Mouse (Mus musculus) intestine, embryonic 14.5 days (tissue): ENCODE data around the gene Kcnmb3. TPM values are rescaled to one million over a fixed set of nuclear protein-coding genes. Genes with fewer than 3 reads are reported as not detected.
"Not testable (repeated sequence)": the region's sequence is repeated elsewhere in the genome, so short reads cannot be mapped to it uniquely, and the experiment has no call there.

Experiments used
- ATAC-seq: fragments of 200-750 bp; cut with Nextera tagmentation; replicated peaks from 2 replicates; pipeline ENCODE4 v1.8.0; 2017; ENCODE audit warnings: low read depth, moderate number of reproducible peaks, moderate TSS enrichment, moderate library complexity; ENCODE audit not compliant: low FRiP score, low TSS enrichment
- DNase-seq: peaks from one replicate; pipeline ENCODE4 v3.0.0-alpha.2; 2018; ENCODE audit warnings: low spot score
- H3K27ac ChIP-seq: fragments of 300-500 bp; sonication (generic); 2 replicates; pipeline ENCODE4 v1.5.1; 2014; ENCODE audit warnings: low read depth, mild to moderate bottlenecking, control low read depth
- H3K27me3 ChIP-seq: fragments of 300-500 bp; sonication (generic); replicated peaks from 2 replicates; pipeline ENCODE4 v1.6.1; 2014; ENCODE audit warnings: low read length, control low read depth; ENCODE audit not compliant: control insufficient read depth, insufficient read depth
- H3K36me3 ChIP-seq: fragments of 300-500 bp; sonication (generic); 2 replicates; pipeline ENCODE4 v1.6.1; 2014; ENCODE audit warnings: low read length, control low read depth; ENCODE audit not compliant: control insufficient read depth, insufficient read depth
- H3K4me1 ChIP-seq: fragments of 300-500 bp; sonication (generic); replicated peaks from 2 replicates; pipeline ENCODE4 v1.6.1; 2014; ENCODE audit warnings: low read length, control low read depth, mixed read lengths; ENCODE audit not compliant: control insufficient read depth, insufficient read depth
- H3K4me2 ChIP-seq: fragments of 300-500 bp; sonication (generic); 2 replicates; pipeline ENCODE4 v1.6.1; 2014; ENCODE audit warnings: low read length
- H3K4me3 ChIP-seq: fragments of 300-500 bp; sonication (generic); 2 replicates; pipeline ENCODE4 v1.5.1; 2014; ENCODE audit warnings: low read depth, low read length, control low read depth, mixed read lengths
- H3K9ac ChIP-seq: fragments of 300-500 bp; sonication (generic); 2 replicates; pipeline ENCODE4 v1.6.1; 2014; ENCODE audit warnings: mild to moderate bottlenecking, low read length
- H3K9me3 ChIP-seq: fragments of 300-500 bp; sonication (generic); 2 replicates; pipeline ENCODE4 v1.6.1; 2016; ENCODE audit warnings: low read length, control low read depth; ENCODE audit not compliant: control insufficient read depth
- WGBS: fragments of 180-500 bp; shearing (Covaris S2); extraction: QIAGEN DNeasy Blood & Tissue Kit; methylation state at CpG from one replicate; pipeline ENCODE4 v1.1.7; 2014; 5-methylcytosine and 5-hydroxymethylcytosine counted together
- polyA plus RNA-seq: library from polyadenylated mRNA; unstranded; fragments of >200 nt; fragmentation: Nextera tagmentation; extraction: Ambion mirVana; gene quantifications from 2 replicates; pipeline ENCODE4 v1.2.1, GENCODE M21; 2014

The Kcnmb3 gene
- polyA plus RNA-seq, 1 experiment from 2014 or later, result not detected

GRCm38 (mm10) chr3:32429351-32429750 is 62.7 kb downstream of the Kcnmb3 start:
- ATAC-seq, H3K4me2 ChIP-seq, H3K9me3 ChIP-seq, H3K4me3 ChIP-seq, H3K9ac ChIP-seq, H3K27ac ChIP-seq, H3K36me3 ChIP-seq, DNase-seq, H3K27me3 ChIP-seq: not testable (repeated sequence)
- H3K4me1 ChIP-seq, result peaks cover 13% of the 10 kb centered on the region

GRCm38 (mm10) chr3:32428921-32429320 is 63.1 kb downstream of the Kcnmb3 start:
- no peak overlapping the region for H3K27ac ChIP-seq
- H3K9me3 ChIP-seq, result no peaks in the 10 kb centered on the region
- H3K4me1 ChIP-seq, result peaks cover 13% of the 10 kb centered on the region
- ATAC-seq, result no peak
- no peaks in the 10 kb centered on the region for H3K27me3 ChIP-seq
- WGBS, result 39% methylated on average over 4 of the region's 4 CpGs
- no peaks in the 10 kb centered on the region for H3K36me3 ChIP-seq
- DNase-seq, result no peak
- no peak overlapping the region for H3K9ac ChIP-seq
- no peak overlapping the region for H3K4me3 ChIP-seq
- no peak overlapping the region for H3K4me2 ChIP-seq

DNA sequence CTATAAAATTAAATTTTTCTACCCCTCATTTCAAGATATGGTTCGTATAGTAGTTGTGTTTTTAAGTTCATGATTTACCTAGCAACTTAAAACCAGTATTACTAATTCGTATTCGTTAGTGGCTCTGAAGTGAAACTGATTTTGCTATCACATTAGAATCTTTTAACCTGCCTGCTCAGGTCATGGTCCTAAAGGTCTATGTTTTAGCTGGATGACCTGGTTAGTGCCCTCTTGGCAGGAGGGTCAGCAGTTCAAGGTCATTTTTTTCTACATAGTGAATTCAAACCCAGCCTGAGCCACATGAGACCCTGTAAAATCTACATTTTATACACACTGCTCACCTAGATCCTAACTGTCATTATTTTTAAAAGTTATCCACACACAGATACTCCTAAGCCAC is 63.7 kb downstream of the Kcnmb3 start:
- Histone ChIP-seq H3K36me3 (no peaks in the 10 kb centered on the region), H3K4me2 (no peak overlapping the region), H3K9me3 (no peaks in the 10 kb centered on the region), H3K4me3 (no peak overlapping the region), H3K27ac (no peak overlapping the region), H3K27me3 (no peaks in the 10 kb centered on the region), H3K9ac (no peak overlapping the region), H3K4me1 (peaks cover 13% of the 10 kb centered on the region)
- no peak for DNase-seq
- 91% methylated on average over 3 of the region's 3 CpGs for WGBS
- ATAC-seq, result no peak

GRCm38 (mm10) chr3:32427695-32428094 is 64.3 kb downstream of the Kcnmb3 start:
- DNase-seq, result no peak
- H3K9me3 ChIP-seq, result no peaks in the 10 kb centered on the region
- no peak overlapping the region for H3K4me2 ChIP-seq
- WGBS, result 70% methylated on average over 4 of the region's 4 CpGs
- H3K27ac ChIP-seq, result no peak overlapping the region
- H3K9ac ChIP-seq, result no peak overlapping the region
- H3K36me3 ChIP-seq, result no peaks in the 10 kb centered on the region
- no peak overlapping the region for H3K4me3 ChIP-seq
- no peak for ATAC-seq
- H3K4me1 ChIP-seq, result peaks cover 13% of the 10 kb centered on the region
- H3K27me3 ChIP-seq, result no peaks in the 10 kb centered on the region

Other genes with a start within 250 kb of the Kcnmb3 start
- gene Zmat3, start 126.2 kb downstream of the Kcnmb3 start, polyA plus RNA-seq, result 5.9 and 7.7 TPM in 2 replicates
- 16.7 and 19.1 TPM in 2 replicates for gene Pik3ca, start 94.6 kb downstream of the Kcnmb3 start, polyA plus RNA-seq
- gene Zfp639, start 18.0 kb upstream of the Kcnmb3 start, polyA plus RNA-seq, result 40.9 and 44.8 TPM in 2 replicates
- gene Mfn1, start 37.2 kb upstream of the Kcnmb3 start, polyA plus RNA-seq, result 23.6 and 24.4 TPM in 2 replicates
- gene Gnb4, start 124.4 kb upstream of the Kcnmb3 start, polyA plus RNA-seq, result 53.0 and 64.2 TPM in 2 replicates
- gene Actl6a, start 214.1 kb upstream of the Kcnmb3 start, polyA plus RNA-seq, result 159 and 182 TPM in 2 replicates
- gene Ndufb5, start 244.8 kb upstream of the Kcnmb3 start, polyA plus RNA-seq, result 348 and 364 TPM in 2 replicates
- 38.0 and 40.4 TPM in 2 replicates for gene Mrpl47, start 245.4 kb upstream of the Kcnmb3 start, polyA plus RNA-seq